Mouse (Mus musculus): ENCODE data around the gene Wdr91.

Gene Wdr91

DNA sequence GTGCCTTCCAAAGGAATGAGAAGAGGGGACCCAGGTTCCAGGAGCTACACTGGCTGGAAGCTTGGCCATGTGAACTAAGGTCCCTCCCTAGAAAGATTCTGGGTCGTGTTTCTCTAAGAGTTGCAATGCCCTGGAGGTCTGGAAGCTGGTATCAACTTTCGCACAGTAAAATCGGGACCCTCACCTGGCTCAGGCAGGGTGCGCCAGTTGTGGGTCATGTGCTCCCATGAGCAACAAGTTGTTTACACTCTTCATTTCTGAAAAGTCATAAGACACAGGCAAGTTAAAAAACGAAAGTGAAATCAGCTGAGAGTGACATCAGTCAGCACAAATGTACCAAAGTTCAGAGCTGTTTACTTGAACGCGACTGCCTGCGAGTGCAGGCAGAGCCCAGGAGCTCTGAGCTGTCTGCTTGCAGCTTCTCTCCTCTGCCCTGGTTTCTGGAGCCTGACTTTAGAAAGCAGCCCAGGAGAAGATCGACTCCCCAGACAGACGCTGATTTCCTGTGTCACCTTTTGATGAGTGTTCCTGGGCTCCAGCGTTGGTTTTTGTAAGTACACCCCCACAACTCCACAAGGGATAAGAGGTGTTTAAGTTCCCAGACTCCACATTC, 47.8 kb downstream of the Wdr91 start, which contains the start of gene Tmem140:
Gene Tmem140, plus strand, starts transcription at position 356 of the 613 bp plus-strand sequence.
- DNase-seq (ENCODE audit: low spot score): no peak

DNA sequence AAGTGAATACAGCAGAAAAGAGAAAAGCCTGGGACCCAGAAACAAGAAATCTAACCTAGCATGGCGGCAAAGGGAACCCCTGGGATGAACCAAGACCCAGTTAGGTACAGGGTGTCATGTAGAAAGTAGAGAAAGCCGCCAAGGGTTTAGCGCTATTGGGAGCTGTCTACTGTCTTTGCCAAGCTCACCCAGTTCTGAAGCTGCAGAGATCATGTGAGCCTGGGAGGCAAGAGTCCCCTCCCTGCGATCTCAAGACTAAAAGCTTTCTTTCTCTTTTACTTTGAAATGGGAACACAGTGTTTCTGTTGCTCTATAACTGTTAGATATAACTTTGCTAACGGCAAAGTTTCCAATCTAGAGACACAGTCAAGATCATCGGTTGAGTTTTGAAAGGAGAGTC, 48.3 kb downstream of the Wdr91 start:
- no peak for DNase-seq (ENCODE audit: low spot score)

DNA sequence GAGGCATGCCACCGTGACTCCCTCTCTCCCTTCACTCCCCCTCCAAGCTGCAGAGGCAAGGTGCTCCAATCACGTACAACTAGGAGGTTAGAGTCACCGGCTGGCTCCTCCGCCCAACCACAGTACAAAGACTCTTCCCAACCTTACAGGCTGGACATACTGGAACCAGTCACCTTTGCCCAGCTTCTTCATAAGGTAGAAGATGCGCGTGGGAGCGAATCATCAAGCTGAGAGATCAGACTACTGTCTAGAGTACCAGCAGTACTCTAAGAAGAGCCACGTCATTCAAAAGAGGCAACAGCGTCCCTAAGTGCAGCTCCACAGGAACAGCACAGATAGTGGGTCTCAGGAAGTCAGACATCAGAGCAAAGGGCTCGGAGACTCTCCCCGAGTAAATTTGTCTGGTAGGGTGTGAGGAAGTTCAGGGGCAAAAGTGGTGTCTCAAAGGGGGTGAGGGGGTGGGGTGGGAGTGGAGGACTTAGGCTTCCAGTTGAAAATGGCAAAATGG, 49.1 kb downstream of the Wdr91 start:
- no peak for DNase-seq (ENCODE audit: low spot score)

DNA sequence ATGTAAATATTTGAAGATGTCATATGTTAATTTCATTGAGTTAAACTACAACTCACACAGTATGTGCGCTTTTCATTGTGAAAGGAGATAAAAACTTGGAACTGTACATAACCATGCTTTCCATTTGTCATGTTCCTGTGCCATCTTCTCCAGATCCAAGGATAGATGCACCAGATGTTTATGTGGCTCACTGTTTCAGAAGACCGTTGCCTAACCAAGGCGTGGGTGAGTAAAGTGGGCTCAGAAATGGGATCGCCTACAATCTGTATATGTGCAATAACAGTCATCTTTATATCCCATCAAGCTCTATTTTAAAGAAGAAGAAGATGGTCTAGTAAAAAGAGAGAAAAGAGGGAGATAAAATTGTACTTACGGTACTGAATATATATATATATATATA, 78.3 kb downstream of the Wdr91 start:
- DNase-seq (ENCODE audit: low spot score): no peak

Data from ovary, postnatal 10 days (tissue).